Mouse (Mus musculus) cerebellum, adult 2 months (tissue): ENCODE results near the gene Six3. TPM values are rescaled to one million over a fixed set of nuclear protein-coding genes. Genes with fewer than 3 reads are reported as not detected.

Experiments used
- DNase-seq, 2 experiments: peaks; one replicate each; pipeline ENCODE4 v3.0.0; 2021
- H3K27ac ChIP-seq: fragments of 200-500 bp; 2 replicates; pipeline ENCODE4 v1.5.1; 2012; ENCODE audit warnings: low read length, control low read depth, inconsistent platforms; ENCODE audit not compliant: insufficient read depth
- H3K27me3 ChIP-seq: fragments of 200-500 bp; 2 replicates; pipeline ENCODE4 v1.6.1; 2012; ENCODE audit warnings: inconsistent platforms, mild to moderate bottlenecking, low read length, moderate library complexity; ENCODE audit not compliant: control insufficient read depth, insufficient read depth
- H3K4me1 ChIP-seq: fragments of 200-500 bp; 2 replicates; pipeline ENCODE4 v1.6.1; 2011; ENCODE audit warnings: low read length; ENCODE audit not compliant: control insufficient read depth, insufficient read depth
- H3K4me3 ChIP-seq: fragments of 200-500 bp; replicated peaks from 2 replicates; pipeline ENCODE3; 2011; ENCODE audit warnings: mild to moderate bottlenecking, low read depth, low read length, control low read depth; ENCODE audit not compliant: insufficient read depth
- CTCF ChIP-seq: fragments of 200-500 bp; IDR thresholded peaks from 2 replicates; pipeline ENCODE4 v1.5.1; 2011; ENCODE audit warnings: low read depth, mild to moderate bottlenecking, control low read depth, low read length, moderate library complexity, borderline replicate concordance; ENCODE audit not compliant: insufficient read depth
- POLR2A ChIP-seq: fragments of 200-500 bp; IDR thresholded peaks from 2 replicates; pipeline ENCODE4 v1.6.1; 2011; ENCODE audit warnings: low read length, control low read depth, borderline replicate concordance; ENCODE audit not compliant: insufficient read depth
- WGBS: fragments of 180-500 bp; shearing (Covaris S2); methylation state at CpG from one replicate; pipeline ENCODE4 v1.1.7; 2018; 5-methylcytosine and 5-hydroxymethylcytosine counted together
- polyA plus RNA-seq: library from polyadenylated mRNA; depleted of rRNA; stranded (reverse); fragments of >200 nt; gene quantifications from 2 replicates; pipeline ENCODE4 v1.2.3, GENCODE M21; 2012; rRNA removed

Gene Six3
- polyA plus RNA-seq, 1 experiment: 1.8 TPM

GRCm38 (mm10) chr17:85664618-85665320 lies 51.4 kb downstream of the Six3 start:
- DNase-seq: peak; percentile 62 to 69
- Histone ChIP-seq H3K4me3 (peak overlapping the region; percentile 6), H3K27me3 (no peaks in the 10 kb centered on the region), H3K27ac (no peak overlapping the region), H3K4me1 (peaks cover 13% of the 10 kb centered on the region; the same call in 1 of the 2 replicates)
- WGBS: 2% methylated on average over 20 of the region's 20 CpGs
- TF ChIP-seq POLR2A (no peak), CTCF (peak; percentile 74)

Other genes with a start within 250 kb of the Six3 start
- gene Six2, start 74.7 kb downstream of the Six3 start, polyA plus RNA-seq: 0.06 and 0.07 TPM in 2 replicates